Mouse (Mus musculus) limb, embryonic 10.5 days (tissue): Measurements from ENCODE around the gene Nfib. TPM values are rescaled to one million over a fixed set of nuclear protein-coding genes. Genes with fewer than 3 reads are reported as not detected.
A peak's percentile ranks its signal among the peaks of the same experiment; 100 is the strongest.

Experiments used
- DNase-seq: peaks from one replicate; pipeline ENCODE4 v3.0.0-alpha.2; 2017; ENCODE audit warnings: low spot score
- H3K27ac ChIP-seq: fragments of 300-500 bp; sonication (generic); 2 replicates; pipeline ENCODE4 v1.5.1; 2016; ENCODE audit warnings: mild to moderate bottlenecking
- H3K27me3 ChIP-seq: fragments of 300-500 bp; sonication (generic); 2 replicates; pipeline ENCODE4 v1.6.1; 2016; ENCODE audit warnings: low read depth, mild to moderate bottlenecking; ENCODE audit not compliant: poor library complexity, severe bottlenecking
- H3K36me3 ChIP-seq: fragments of 300-500 bp; sonication (generic); 2 replicates; pipeline ENCODE4 v1.6.1; 2016; ENCODE audit warnings: mild to moderate bottlenecking, moderate library complexity
- H3K4me1 ChIP-seq: fragments of 300-500 bp; sonication (generic); 2 replicates; pipeline ENCODE4 v1.6.1; 2016
- H3K4me3 ChIP-seq: fragments of 300-500 bp; sonication (generic); 2 replicates; pipeline ENCODE4 v1.5.1; 2016; ENCODE audit warnings: mild to moderate bottlenecking, moderate library complexity
- H3K9me3 ChIP-seq: fragments of 300-500 bp; sonication (generic); replicated peaks from 2 replicates; pipeline ENCODE4 v1.6.1; 2016; ENCODE audit warnings: mild to moderate bottlenecking
- whole genome bisulfite sequencing: fragments of 180-500 bp; shearing (Covaris S2); methylation state at CpG from one replicate; pipeline ENCODE4 v1.1.7; 2016; 5-methylcytosine and 5-hydroxymethylcytosine counted together
- polyA plus RNA-seq: library from polyadenylated mRNA; unstranded; fragments of >200 nt; fragmentation: Nextera tagmentation; extraction: Ambion mirVana; gene quantifications from 2 replicates; pipeline ENCODE4 v1.2.1, GENCODE M21; 2016

The Nfib gene
- polyA plus RNA-seq, 1 experiment from 2014 or later, result 23.4 TPM

GRCm38 (mm10) chr4:82440606-82441005, 264.9 kb downstream of the Nfib start:
- 0 out of 2 replicates have a peak, but pooled peaks cover 6% of the 10 kb centered on the region for H3K4me1 ChIP-seq
- no peak overlapping the region for H3K4me3 ChIP-seq
- WGBS, result 81% methylated on average over 2 of the region's 2 CpGs
- no peak overlapping the region for H3K27ac ChIP-seq
- H3K27me3 ChIP-seq, result no peaks in the 10 kb centered on the region
- no peaks in the 10 kb centered on the region for H3K9me3 ChIP-seq
- H3K36me3 ChIP-seq, result no peaks in the 10 kb centered on the region
- no peak for DNase-seq

DNA sequence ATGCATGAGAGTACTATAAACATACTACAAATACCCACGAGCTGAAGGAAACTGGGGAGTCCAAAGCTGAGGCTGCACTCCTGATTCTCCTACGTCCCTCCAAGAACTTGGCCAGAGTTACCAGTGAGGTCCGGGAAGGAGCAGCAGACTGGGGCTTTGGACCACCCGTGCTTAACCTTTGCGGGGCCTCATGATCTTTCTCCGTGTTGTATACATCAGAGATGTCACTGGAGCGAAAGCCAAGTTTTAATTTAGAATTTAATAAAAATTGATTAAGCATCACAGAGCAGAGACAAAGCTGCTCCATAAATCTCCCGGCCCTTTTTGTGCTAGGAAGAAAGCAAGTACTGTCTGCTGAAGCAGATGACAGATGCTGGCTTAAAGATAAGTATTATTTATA, 265.7 kb downstream of the Nfib start:
- Histone ChIP-seq H3K27me3 (no peaks in the 10 kb centered on the region), H3K9me3 (no peaks in the 10 kb centered on the region), H3K4me3 (no peak overlapping the region), H3K27ac (no peak overlapping the region), H3K36me3 (no peaks in the 10 kb centered on the region), H3K4me1 (0 out of 2 replicates have a peak, but pooled peaks cover 8% of the 10 kb centered on the region)
- 79% methylated on average over 8 of the region's 8 CpGs for WGBS
- DNase-seq, result no peak

DNA sequence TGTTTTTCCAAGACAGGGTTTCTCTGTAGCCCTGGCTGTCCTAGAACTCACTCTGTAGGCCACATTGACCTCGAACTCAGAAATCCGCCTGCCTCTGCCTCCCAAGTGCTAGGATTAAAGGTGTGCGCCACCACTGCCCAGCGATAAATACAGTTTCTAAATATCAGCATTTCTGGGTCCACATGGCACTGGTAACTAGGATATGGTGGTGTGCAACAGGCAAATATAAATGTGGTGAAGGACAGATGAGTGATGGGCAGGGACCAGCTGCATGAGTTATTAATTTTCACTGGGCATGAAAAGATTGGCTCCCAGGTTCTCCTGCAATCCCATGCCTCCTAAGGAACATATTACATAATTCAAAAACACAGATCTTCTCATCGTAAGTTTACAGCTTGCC, 266.9 kb downstream of the Nfib start:
- Histone ChIP-seq H3K36me3 (no peaks in the 10 kb centered on the region), H3K27ac (no peak overlapping the region), H3K4me1 (0 out of 2 replicates have a peak, but pooled peaks cover 8% of the 10 kb centered on the region), H3K9me3 (no peaks in the 10 kb centered on the region), H3K4me3 (no peak overlapping the region), H3K27me3 (no peaks in the 10 kb centered on the region)
- 95% methylated on average over 5 of the region's 5 CpGs for WGBS
- DNase-seq, result no peak

- Histone ChIP-seq H3K27me3 (no peaks in the 10 kb centered on the region), H3K27ac (no peak overlapping the region), H3K4me3 (no peak overlapping the region), H3K9me3 (no peaks in the 10 kb centered on the region), H3K36me3 (no peaks in the 10 kb centered on the region), H3K4me1 (0 out of 2 replicates have a peak, but pooled peaks cover 8% of the 10 kb centered on the region)
- DNase-seq, result no peak
- WGBS, result 89% methylated on average over 12 of the region's 12 CpGs
These were observed 267.8 kb downstream of the Nfib start for GRCm38 (mm10) chr4:82437533-82438318.

DNA sequence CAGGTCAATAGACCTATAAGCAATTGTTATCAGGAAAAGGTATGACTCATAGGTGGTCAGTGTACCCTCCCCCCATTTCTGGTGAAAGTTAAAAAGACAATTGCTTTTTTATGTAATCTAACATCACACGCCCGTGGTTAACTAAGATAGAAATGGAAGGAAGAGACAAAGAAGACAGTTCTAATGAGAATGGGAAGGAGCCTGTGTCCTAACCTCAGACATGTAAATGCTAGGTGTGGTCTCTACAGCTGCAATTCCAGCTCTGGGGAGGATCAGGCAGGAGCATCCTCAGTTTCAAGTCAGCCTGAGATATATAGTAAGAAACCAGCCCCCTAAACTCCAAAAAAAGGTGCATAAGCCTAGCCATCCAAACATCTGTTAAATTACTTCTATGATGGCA, 268.9 kb downstream of the Nfib start:
- Histone ChIP-seq H3K27ac (no peak overlapping the region), H3K4me3 (no peak overlapping the region), H3K36me3 (no peaks in the 10 kb centered on the region), H3K4me1 (0 out of 2 replicates have a peak, but pooled peaks cover 8% of the 10 kb centered on the region), H3K9me3 (no peaks in the 10 kb centered on the region), H3K27me3 (no peaks in the 10 kb centered on the region)
- no peak for DNase-seq
- WGBS, result 91% methylated on average over 2 of the region's 2 CpGs

GRCm38 (mm10) chr4:82435716-82436115, 269.8 kb downstream of the Nfib start:
- H3K27ac ChIP-seq, result no peak overlapping the region; the same call in 1 of the 2 replicates
- H3K36me3 ChIP-seq, result no peaks in the 10 kb centered on the region
- DNase-seq, result no peak
- H3K4me1 ChIP-seq, result 0 out of 2 replicates have a peak, but pooled peaks cover 5% of the 10 kb centered on the region
- H3K27me3 ChIP-seq, result no peaks in the 10 kb centered on the region
- WGBS, result 70% methylated on average over 5 of the region's 5 CpGs
- H3K9me3 ChIP-seq, result no peaks in the 10 kb centered on the region
- no peak overlapping the region for H3K4me3 ChIP-seq

DNA sequence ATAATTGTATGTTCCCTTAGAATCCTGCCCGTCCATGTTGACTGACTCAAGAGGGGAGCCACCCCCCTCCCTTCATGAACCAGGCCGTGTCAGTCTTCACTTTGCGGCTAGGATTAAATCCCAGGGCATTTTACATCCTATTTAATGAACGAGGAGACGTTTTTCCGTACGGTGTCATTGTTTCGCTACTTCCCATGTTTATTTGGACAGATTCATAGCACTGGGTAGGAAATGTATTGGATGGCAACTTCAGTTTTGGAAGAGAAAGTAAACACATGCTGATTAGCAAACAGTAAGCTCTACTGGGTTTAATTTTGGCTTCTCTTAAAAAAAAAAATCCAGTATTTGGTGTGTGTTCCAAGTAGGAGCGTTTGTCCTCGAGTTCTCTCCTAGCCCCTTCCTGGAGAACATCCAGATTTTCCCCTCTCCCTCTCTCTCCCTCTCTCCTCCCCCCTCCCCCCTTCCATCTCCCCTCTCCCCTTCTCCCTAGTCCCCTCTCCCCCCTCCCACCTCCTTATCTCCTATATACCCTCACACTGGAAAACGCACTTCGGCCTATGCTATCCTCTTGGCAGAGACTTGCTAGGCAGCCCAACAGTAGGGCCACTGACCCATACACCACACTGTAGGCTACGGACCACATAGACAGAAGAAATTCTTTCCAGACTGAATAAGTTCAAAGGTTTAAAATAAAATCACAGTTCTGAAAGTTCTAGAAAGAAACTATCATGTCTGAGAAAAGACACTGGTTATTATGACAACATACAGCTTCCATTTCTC, 271.4 kb downstream of the Nfib start:
- Histone ChIP-seq H3K36me3 (no peaks in the 10 kb centered on the region), H3K4me3 (no peak overlapping the region), H3K4me1 (0 out of 2 replicates have a peak, but pooled peaks cover 5% of the 10 kb centered on the region), H3K9me3 (no peaks in the 10 kb centered on the region), H3K27me3 (no peaks in the 10 kb centered on the region), H3K27ac (no peak overlapping the region)
- DNase-seq, result no peak
- 82% methylated on average over 13 of the region's 13 CpGs for WGBS

- H3K4me3 ChIP-seq, result no peak overlapping the region
- no peak for DNase-seq
- no peak overlapping the region for H3K27ac ChIP-seq
- 94% methylated on average over 8 of the region's 8 CpGs for WGBS
- 0 out of 2 replicates have a peak, but pooled peaks cover 5% of the 10 kb centered on the region for H3K4me1 ChIP-seq
- H3K27me3 ChIP-seq, result no peaks in the 10 kb centered on the region
- H3K36me3 ChIP-seq, result no peaks in the 10 kb centered on the region
- no peaks in the 10 kb centered on the region for H3K9me3 ChIP-seq
These were observed 273.7 kb downstream of the Nfib start for GRCm38 (mm10) chr4:82431831-82432230.

GRCm38 (mm10) chr4:82430802-82431201, 274.7 kb downstream of the Nfib start:
- no peak overlapping the region for H3K4me3 ChIP-seq
- H3K36me3 ChIP-seq, result no peaks in the 10 kb centered on the region
- no peaks in the 10 kb centered on the region for H3K9me3 ChIP-seq
- H3K27ac ChIP-seq, result no peak overlapping the region
- 79% methylated on average over 3 of the region's 3 CpGs for WGBS
- no peaks in the 10 kb centered on the region for H3K27me3 ChIP-seq
- 0 out of 2 replicates have a peak, but pooled peaks cover 3% of the 10 kb centered on the region for H3K4me1 ChIP-seq
- DNase-seq, result no peak

DNA sequence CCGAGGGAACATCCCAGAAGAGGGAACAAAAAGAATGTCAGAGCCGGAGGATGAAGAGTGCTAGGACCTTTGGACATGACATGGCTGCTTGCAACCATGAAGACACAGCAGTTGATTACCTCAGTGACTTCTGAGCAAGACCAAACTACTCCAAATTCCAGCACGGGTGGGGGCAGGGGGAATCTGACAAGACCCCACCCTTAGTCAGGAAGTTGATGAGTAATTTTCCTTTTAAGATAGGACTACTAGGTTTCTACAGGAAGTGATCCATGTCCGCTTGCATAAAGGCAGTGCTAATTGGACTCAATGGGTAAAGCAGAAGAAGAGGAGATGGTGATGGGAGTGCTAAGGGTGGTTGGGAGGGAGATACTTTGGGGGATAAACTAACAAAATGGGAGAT, 279.3 kb downstream of the Nfib start:
- Histone ChIP-seq H3K9me3 (no peaks in the 10 kb centered on the region), H3K27me3 (no peaks in the 10 kb centered on the region), H3K36me3 (no peaks in the 10 kb centered on the region), H3K4me1 (no peaks in the 10 kb centered on the region), H3K4me3 (no peak overlapping the region), H3K27ac (no peak overlapping the region)
- DNase-seq, result no peak
- 93% methylated on average over 4 of the region's 4 CpGs for WGBS

GRCm38 (mm10) chr4:82418241-82418640, 287.3 kb downstream of the Nfib start:
- DNase-seq, result no peak
- 83% methylated on average over 4 of the region's 4 CpGs for WGBS
- no peaks in the 10 kb centered on the region for H3K27me3 ChIP-seq
- no peaks in the 10 kb centered on the region for H3K9me3 ChIP-seq
- no peaks in the 10 kb centered on the region for H3K36me3 ChIP-seq
- no peak overlapping the region for H3K4me3 ChIP-seq
- no peak overlapping the region for H3K27ac ChIP-seq
- H3K4me1 ChIP-seq, result peaks cover 9% of the 10 kb centered on the region

GRCm38 (mm10) chr4:82415817-82416216, 289.7 kb downstream of the Nfib start:
- DNase-seq, result peak; percentile 55
- H3K4me1 ChIP-seq, result peaks cover 24% of the 10 kb centered on the region
- no peaks in the 10 kb centered on the region for H3K27me3 ChIP-seq
- H3K36me3 ChIP-seq, result no peaks in the 10 kb centered on the region
- no peaks in the 10 kb centered on the region for H3K9me3 ChIP-seq
- WGBS, result 37% methylated on average over 4 of the region's 4 CpGs
- H3K4me3 ChIP-seq, result no peak overlapping the region
- H3K27ac ChIP-seq, result no peak overlapping the region

DNA sequence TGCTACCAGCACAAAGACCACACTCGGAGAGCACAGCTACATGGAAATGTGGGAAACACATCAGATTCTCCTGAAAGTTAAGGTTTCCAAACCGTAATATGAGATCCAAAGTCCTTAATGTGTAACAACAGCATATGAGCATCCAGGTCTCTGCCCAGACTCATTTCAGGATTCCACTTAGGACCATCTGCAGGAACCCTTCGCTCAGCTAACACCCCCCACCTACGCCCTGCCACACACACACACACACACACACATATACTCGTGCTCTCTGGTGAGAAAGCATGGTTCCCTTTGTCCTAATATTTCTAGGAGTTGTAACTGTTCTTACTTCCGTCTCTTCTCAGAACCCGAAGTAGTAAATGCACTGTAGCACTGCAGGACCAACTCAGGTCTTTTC, 292.9 kb downstream of the Nfib start:
- Histone ChIP-seq H3K27ac (peak overlapping the region; percentile 51; the same call in 1 of the 2 replicates), H3K4me3 (no peak overlapping the region), H3K4me1 (peaks cover 39% of the 10 kb centered on the region), H3K27me3 (no peaks in the 10 kb centered on the region), H3K9me3 (no peaks in the 10 kb centered on the region), H3K36me3 (no peaks in the 10 kb centered on the region)
- DNase-seq, result no peak
- 86% methylated on average over 7 of the region's 7 CpGs for WGBS
